Mouse (Mus musculus) heart, postnatal 0 days (tissue): ENCODE measurements at regions not wholly inside any gene's neighbourhood (a gene's known extent, or its start where the extent isn't known, plus 50 kb on each side); places are given as distances from the start of the nearest gene placed in this dataset.

Experiments used
- CTCF ChIP-seq: IDR thresholded peaks from 2 replicates; pipeline ENCODE4 v1.5.1; 2016; ENCODE audit warnings: antibody characterized with exemption, control low read depth, low read depth
- EP300 ChIP-seq: IDR thresholded peaks from 2 replicates; pipeline ENCODE4 v1.6.1; 2016; ENCODE audit warnings: antibody characterized with exemption, low read depth

- TF ChIP-seq CTCF = no peak
- no peak for TF ChIP-seq EP300
Observed at GRCm38 (mm10) chr4:53315121-53315875, 124.9 kb upstream of the Slc44a1 start.
